Mouse (Mus musculus): ENCODE results near the gene Rec114. TPM values are rescaled to one million over a fixed set of nuclear protein-coding genes. Genes with fewer than 3 reads are reported as not detected.

Rec114 gene
- polyA plus RNA-seq, 1 experiment from 2014 or later = 1.9 TPM

- Histone ChIP-seq H3K9ac (ENCODE audit: low read depth, low read length) (no peak overlapping the region), H3K27me3 (replicated peaks; ENCODE audit: control insufficient read depth, insufficient read depth, low read length) (no peaks in the 10 kb centered on the region), H3K36me3 (ENCODE audit: control insufficient read depth, insufficient read depth) (no peaks in the 10 kb centered on the region), H3K4me3 (ENCODE audit: low read depth, low read length) (no peak overlapping the region), H3K27ac (ENCODE audit: low read depth, low read length) (no peak overlapping the region), H3K9me3 (ENCODE audit: control insufficient read depth) (no peaks in the 10 kb centered on the region), H3K4me2 (replicated peaks; ENCODE audit: low read depth) (no peak overlapping the region), H3K4me1 (replicated peaks; ENCODE audit: control insufficient read depth, insufficient read depth, low read length) (no peaks in the 10 kb centered on the region)
- no peak for ATAC-seq
- 56% methylated on average over 7 of the region's 7 CpGs for WGBS
- TF ChIP-seq CTCF (IDR thresholded peaks at IDR 0.05; ENCODE audit: low read depth) = no peak
Measured at GRCm38 (mm10) chr9:58721021-58721420, 22.7 kb downstream of the Rec114 start.

- Histone ChIP-seq H3K9ac (ENCODE audit: low read depth, low read length) (no peak overlapping the region), H3K36me3 (ENCODE audit: control insufficient read depth, insufficient read depth) (no peaks in the 10 kb centered on the region), H3K9me3 (ENCODE audit: control insufficient read depth) (no peaks in the 10 kb centered on the region), H3K4me1 (replicated peaks; ENCODE audit: control insufficient read depth, insufficient read depth, low read length) (no peaks in the 10 kb centered on the region), H3K4me3 (ENCODE audit: low read depth, low read length) (no peak overlapping the region), H3K4me2 (replicated peaks; ENCODE audit: low read depth) (no peak overlapping the region), H3K27ac (ENCODE audit: low read depth, low read length) (no peak overlapping the region), H3K27me3 (replicated peaks; ENCODE audit: control insufficient read depth, insufficient read depth, low read length) (no peaks in the 10 kb centered on the region)
- WGBS = 80% methylated on average over 4 of the region's 4 CpGs
- TF ChIP-seq CTCF (IDR thresholded peaks at IDR 0.05; ENCODE audit: low read depth) = no peak
- no peak for ATAC-seq
Measured at GRCm38 (mm10) chr9:58720167-58720566, 23.6 kb downstream of the Rec114 start.

- no peak overlapping the region for H3K27ac ChIP-seq (ENCODE audit: low read depth, low read length)
- ATAC-seq = no peak
- no peaks in the 10 kb centered on the region for H3K27me3 ChIP-seq (replicated peaks; ENCODE audit: control insufficient read depth, insufficient read depth, low read length)
- 62% methylated on average over 5 of the region's 5 CpGs for WGBS
- no peak overlapping the region for H3K9ac ChIP-seq (ENCODE audit: low read depth, low read length)
- H3K4me2 ChIP-seq (replicated peaks; ENCODE audit: low read depth) = no peak overlapping the region
- H3K9me3 ChIP-seq (ENCODE audit: control insufficient read depth) = no peaks in the 10 kb centered on the region
- no peaks in the 10 kb centered on the region for H3K36me3 ChIP-seq (ENCODE audit: control insufficient read depth, insufficient read depth)
- H3K4me3 ChIP-seq (ENCODE audit: low read depth, low read length) = no peak overlapping the region
- TF ChIP-seq CTCF (IDR thresholded peaks at IDR 0.05; ENCODE audit: low read depth) = no peak
- no peaks in the 10 kb centered on the region for H3K4me1 ChIP-seq (replicated peaks; ENCODE audit: control insufficient read depth, insufficient read depth, low read length)
Measured at GRCm38 (mm10) chr9:58719471-58719870, 24.3 kb downstream of the Rec114 start.

- Histone ChIP-seq H3K4me3 (ENCODE audit: low read depth, low read length) (no peak overlapping the region), H3K27ac (ENCODE audit: low read depth, low read length) (no peak overlapping the region), H3K36me3 (ENCODE audit: control insufficient read depth, insufficient read depth) (no peaks in the 10 kb centered on the region), H3K4me2 (replicated peaks; ENCODE audit: low read depth) (no peak overlapping the region), H3K4me1 (replicated peaks; ENCODE audit: control insufficient read depth, insufficient read depth, low read length) (no peaks in the 10 kb centered on the region), H3K27me3 (replicated peaks; ENCODE audit: control insufficient read depth, insufficient read depth, low read length) (no peaks in the 10 kb centered on the region), H3K9ac (ENCODE audit: low read depth, low read length) (no peak overlapping the region), H3K9me3 (ENCODE audit: control insufficient read depth) (no peaks in the 10 kb centered on the region)
- no peak for ATAC-seq
- no peak for TF ChIP-seq CTCF (IDR thresholded peaks at IDR 0.05; ENCODE audit: low read depth)
- 54% methylated on average over 3 of the region's 3 CpGs for WGBS
Measured at GRCm38 (mm10) chr9:58718964-58719363, 24.8 kb downstream of the Rec114 start.

- Histone ChIP-seq H3K4me3 (ENCODE audit: low read depth, low read length) (no peak overlapping the region), H3K4me2 (replicated peaks; ENCODE audit: low read depth) (no peak overlapping the region), H3K9ac (ENCODE audit: low read depth, low read length) (no peak overlapping the region), H3K36me3 (ENCODE audit: control insufficient read depth, insufficient read depth) (no peaks in the 10 kb centered on the region), H3K9me3 (ENCODE audit: control insufficient read depth) (no peaks in the 10 kb centered on the region), H3K27me3 (replicated peaks; ENCODE audit: control insufficient read depth, insufficient read depth, low read length) (no peaks in the 10 kb centered on the region), H3K4me1 (replicated peaks; ENCODE audit: control insufficient read depth, insufficient read depth, low read length) (no peaks in the 10 kb centered on the region), H3K27ac (ENCODE audit: low read depth, low read length) (no peak overlapping the region)
- TF ChIP-seq CTCF (IDR thresholded peaks at IDR 0.05; ENCODE audit: low read depth) = no peak
- no peak for ATAC-seq
- 21% methylated on average over 2 of the region's 2 CpGs for WGBS
Measured at GRCm38 (mm10) chr9:58716886-58717285, 26.9 kb downstream of the Rec114 start.

- H3K4me1 ChIP-seq (replicated peaks; ENCODE audit: control insufficient read depth, insufficient read depth, low read length) = no peaks in the 10 kb centered on the region
- H3K4me3 ChIP-seq (ENCODE audit: low read depth, low read length) = no peak overlapping the region
- TF ChIP-seq CTCF (IDR thresholded peaks at IDR 0.05; ENCODE audit: low read depth) = no peak
- no peaks in the 10 kb centered on the region for H3K36me3 ChIP-seq (ENCODE audit: control insufficient read depth, insufficient read depth)
- no peaks in the 10 kb centered on the region for H3K27me3 ChIP-seq (replicated peaks; ENCODE audit: control insufficient read depth, insufficient read depth, low read length)
- no peak overlapping the region for H3K27ac ChIP-seq (ENCODE audit: low read depth, low read length)
- H3K4me2 ChIP-seq (replicated peaks; ENCODE audit: low read depth) = no peak overlapping the region
- no peaks in the 10 kb centered on the region for H3K9me3 ChIP-seq (ENCODE audit: control insufficient read depth)
- no peak overlapping the region for H3K9ac ChIP-seq (ENCODE audit: low read depth, low read length)
- ATAC-seq = no peak
- 72% methylated on average over 7 of the region's 7 CpGs for WGBS
Measured at GRCm38 (mm10) chr9:58710642-58711041, 33.1 kb downstream of the Rec114 start.

- WGBS = 7% methylated on average over 2 of the region's 2 CpGs
- TF ChIP-seq CTCF (IDR thresholded peaks at IDR 0.05; ENCODE audit: low read depth) = peak; percentile 80
- no peak overlapping the region for H3K4me3 ChIP-seq (ENCODE audit: low read depth, low read length)
Measured at GRCm38 (mm10) chr9:58709939-58710338, 33.8 kb downstream of the Rec114 start.

More at GRCm38 (mm10) chr9:58709939-58710338, 33.8 kb downstream of the Rec114 start:
- H3K4me2 ChIP-seq (replicated peaks; ENCODE audit: low read depth) = no peak overlapping the region
- H3K36me3 ChIP-seq (ENCODE audit: control insufficient read depth, insufficient read depth) = no peaks in the 10 kb centered on the region
- ATAC-seq = no peak
- H3K27me3 ChIP-seq (replicated peaks; ENCODE audit: control insufficient read depth, insufficient read depth, low read length) = no peaks in the 10 kb centered on the region
- no peaks in the 10 kb centered on the region for H3K9me3 ChIP-seq (ENCODE audit: control insufficient read depth)
- no peaks in the 10 kb centered on the region for H3K4me1 ChIP-seq (replicated peaks; ENCODE audit: control insufficient read depth, insufficient read depth, low read length)
- no peak overlapping the region for H3K9ac ChIP-seq (ENCODE audit: low read depth, low read length)
- no peak overlapping the region for H3K27ac ChIP-seq (ENCODE audit: low read depth, low read length)

All from intestine, postnatal 0 days (tissue).